Mouse (Mus musculus): Measurements from ENCODE around the gene D930048N14Rik.
"Not testable (repeated sequence)": the region's sequence is repeated elsewhere in the genome, so short reads cannot be mapped to it uniquely, and the experiment has no call there.

Gene D930048N14Rik

DNA sequence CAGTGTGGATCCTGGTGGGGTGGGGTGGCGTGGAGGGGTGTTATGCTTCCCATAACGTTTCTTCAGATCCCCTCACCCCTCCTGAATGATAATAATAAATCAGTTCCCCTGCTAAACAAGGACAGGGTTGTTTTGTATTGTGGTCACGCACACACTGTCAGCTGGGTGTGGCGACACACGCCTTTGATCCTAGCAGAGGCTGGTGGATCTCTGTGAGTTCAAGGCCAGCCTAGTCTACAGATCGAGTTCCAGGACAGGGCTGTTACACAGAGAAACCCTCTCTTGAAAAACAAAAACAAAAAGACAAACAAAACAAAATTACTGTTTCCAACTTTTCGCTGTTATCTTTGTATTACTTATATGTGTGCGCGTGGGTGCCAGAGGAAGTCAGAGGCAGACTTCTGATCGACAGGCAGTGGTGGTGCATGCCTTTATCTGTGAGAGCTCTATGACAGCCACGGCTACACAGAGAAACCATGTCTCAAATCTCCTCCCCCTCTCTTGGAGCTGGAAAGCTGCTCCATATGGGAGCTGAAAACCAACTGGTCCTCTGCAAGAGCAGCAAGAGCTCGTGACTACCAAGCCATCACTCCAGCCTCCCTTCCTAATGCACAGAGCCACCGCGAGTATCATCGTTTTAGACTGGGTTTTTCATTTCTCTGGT lies 21.0 kb upstream of the D930048N14Rik start:
- no peak for DNase-seq

DNA sequence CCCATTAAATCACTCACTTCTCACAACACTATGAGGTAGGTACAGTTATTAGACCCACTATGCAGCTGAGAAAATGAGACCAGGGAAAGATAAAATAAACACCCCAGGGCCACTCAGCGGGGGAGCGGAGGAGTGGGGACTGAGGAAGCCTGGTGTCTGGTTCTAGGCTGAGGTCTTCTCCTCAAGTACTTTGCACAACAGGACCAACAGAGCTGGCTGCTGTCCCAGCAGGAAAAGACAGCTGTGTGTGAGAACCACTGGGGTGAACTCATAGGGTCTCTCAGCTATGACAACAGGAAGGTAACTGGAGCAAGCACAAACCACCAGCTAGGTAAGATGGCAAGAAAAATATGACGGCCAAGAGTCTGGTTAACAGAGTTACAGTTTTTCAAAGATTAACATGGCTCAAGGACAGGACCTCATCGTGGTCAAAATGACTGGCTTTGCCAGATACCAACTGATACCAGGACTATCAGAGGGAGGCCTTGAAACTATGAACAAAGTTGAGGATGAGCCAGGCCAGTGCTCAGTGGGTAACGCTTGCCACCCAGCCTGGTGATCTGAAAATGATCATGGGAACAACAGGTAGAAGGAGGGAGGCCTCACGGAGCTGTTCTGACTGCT lies 18.5 kb upstream of the D930048N14Rik start:
- DNase-seq: no peak

DNA sequence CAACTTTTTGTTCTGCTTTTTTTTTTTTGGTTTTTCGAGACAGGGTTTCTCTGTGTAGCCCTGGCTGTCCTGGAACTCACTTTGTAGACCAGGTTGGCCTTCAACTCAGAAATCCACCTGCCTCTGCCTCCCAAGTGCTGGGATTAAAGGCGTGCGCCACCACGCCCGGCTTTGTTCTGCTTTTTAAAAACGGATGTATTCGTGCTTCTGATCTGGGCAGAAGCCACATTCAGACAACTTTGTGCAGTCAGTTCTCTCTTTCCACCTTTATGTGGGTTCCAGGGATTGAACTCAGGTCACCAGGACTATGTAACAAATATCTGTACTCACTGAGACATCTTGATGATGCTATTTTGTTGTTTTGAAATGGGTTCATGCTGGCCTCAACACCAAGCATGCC lies 17.6 kb upstream of the D930048N14Rik start:
- not testable (repeated sequence) for DNase-seq

DNA sequence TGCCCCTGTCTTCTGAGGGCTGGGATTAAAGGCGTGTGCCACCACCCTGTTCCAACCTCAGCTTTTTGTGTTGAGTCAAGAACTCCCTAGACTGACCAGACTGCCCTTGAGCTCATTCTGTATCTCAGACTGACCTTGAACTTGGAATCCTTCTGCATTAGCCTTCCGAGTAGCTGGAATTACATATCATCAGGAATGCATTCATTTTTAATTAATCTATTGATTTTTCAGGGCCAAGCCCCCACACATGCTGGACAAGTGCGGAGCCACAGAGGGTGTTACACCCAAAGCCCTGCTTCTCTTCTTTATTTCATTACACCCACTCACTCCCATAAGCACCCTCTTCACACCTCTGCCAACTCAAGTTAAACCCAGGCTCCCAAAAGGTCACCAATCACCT lies 17.0 kb upstream of the D930048N14Rik start:
- no peak for DNase-seq

DNA sequence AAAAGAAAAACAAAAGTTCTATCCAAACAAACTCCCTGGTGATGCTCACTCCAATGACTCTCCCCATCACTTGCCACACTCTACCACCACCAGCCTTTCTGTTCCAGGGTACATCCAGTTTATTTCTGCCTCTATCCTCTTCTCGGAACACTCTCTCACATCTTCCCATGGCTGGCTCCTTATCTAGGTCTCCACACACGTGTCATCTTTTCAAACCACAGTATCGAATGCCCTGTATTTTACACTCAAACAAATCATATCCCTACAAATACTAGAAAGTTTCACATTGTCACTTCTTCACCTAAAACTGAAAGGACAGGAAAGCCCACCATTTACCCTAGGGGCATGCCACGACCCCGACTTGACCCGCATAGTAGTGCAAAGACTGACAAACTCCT lies 15.6 kb upstream of the D930048N14Rik start:
- DNase-seq: no peak

DNA sequence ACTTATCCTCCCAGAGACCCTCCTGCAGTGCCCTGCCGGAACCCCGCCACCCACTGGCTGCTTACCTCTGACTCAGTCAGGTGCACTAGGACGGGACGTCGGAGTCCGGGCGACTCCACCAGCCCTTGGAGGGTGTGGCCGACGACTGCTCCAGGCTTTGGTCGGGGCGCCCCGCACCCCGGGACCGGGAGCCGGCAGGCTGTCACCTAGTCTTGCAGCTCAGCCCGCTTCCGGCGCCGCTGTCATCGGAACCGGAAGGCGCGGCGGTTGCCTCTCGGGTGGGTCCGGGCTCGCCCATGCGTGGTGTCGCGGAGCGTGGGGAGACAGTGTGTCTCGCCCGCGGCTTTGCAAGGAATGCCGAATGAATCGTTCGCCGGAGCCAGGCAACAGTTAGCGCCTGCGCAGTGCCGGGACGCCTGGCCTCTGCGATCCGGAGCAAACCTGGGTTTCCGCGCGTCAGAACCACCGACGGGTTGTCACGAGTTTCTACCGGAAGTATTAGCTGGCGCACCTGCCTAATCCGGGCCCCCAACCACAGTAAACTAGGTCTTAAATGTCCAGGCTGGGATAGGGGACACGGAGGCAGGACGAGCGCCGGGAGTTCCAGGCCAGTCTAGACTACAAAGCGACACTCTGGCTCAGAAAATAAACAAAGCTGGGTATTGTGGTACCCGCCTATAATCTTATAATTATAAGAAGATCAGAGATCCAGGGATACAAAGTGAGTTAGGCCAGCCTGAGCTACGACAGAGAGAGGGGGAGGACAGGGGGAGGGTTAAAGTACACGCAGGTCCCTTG lies 15.0 kb upstream of the D930048N14Rik start, which contains the start of gene Rmnd5b:
Rmnd5b (minus strand) TSS at position 372 of the 798 bp plus-strand sequence.
- peak; percentile 84 to 87 for DNase-seq

DNA sequence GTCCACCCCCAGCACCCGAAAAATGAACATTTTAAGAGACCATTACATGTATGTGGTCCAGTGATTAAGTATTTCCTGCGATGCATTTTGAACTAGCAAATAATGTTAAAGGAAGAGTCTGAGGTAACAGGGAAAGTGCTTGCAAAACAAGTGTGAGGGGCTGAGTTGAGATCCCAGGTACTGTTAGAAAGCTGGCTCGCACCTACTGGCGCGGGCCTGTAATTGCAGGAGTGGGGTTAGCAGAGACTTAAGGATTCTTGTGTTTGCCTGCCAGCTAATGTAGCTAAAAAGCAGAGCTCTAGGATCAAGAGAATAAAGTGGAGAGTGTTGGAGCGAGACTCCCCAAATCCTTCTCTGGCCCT lies 14.4 kb upstream of the D930048N14Rik start:
- DNase-seq: peak; percentile 78 to 84

DNA sequence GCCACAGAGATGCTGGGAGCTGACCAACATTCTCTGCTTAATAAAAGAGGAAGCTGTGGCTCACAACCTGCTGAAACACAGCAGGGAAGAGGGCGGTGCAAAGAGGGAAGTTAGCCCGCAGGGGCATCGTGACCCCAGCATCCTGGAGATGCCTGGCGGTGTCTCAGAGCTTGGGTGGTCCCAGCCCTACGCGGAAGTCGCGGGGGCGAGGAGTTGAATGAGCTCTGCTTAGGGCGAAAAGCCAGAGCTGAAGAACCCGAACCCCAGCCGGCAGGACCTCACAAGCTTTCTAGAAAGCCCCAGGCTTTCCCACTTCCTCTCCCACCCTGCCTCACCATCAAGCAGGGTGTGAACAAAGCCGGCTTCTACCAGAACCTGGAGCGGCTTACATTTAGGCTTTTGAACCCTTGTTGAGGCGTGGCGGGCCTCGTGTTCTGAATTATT lies 12.8 kb upstream of the D930048N14Rik start:
- peak; percentile 75 to 85 for DNase-seq

DNA sequence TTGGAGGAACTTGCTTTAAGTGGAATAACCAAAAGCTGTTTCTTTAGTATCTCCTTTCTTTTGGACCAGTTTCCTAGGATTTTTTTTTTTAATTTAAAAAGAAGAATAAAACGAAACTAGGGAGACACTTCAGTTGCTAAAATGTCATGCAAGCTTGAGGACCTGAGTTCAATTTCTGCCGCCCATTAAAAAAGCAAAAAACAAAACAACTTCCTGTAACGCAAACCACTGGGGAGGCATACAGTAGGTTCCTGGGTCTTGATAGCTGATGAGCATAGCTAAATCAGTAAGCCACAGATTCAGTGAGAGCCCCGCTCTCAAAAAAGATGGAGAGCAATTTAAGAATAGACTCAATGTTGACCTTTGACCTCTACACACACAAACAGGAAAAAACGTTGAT lies 12.3 kb upstream of the D930048N14Rik start:
- DNase-seq: no peak

DNA sequence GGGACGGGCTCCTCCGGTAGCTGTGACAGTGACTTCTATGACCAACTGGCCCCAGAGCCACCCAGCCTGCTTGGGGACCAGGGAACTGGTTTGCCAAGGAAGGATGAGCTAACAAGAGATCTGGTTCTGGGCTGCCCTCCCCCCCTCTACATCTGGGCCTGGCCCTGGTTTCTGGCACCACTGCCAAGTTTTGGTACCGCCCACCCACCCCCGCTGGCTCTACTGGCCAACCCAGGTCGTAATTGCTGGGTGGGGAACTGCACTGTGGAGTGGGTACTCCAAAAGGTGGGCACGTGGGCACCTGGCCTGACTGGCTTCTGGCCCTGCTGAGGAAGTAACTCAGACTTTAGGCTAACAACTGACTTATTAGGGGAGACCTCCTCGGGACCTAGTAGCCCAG lies 10.0 kb upstream of the D930048N14Rik start:
- DNase-seq: no peak

DNA sequence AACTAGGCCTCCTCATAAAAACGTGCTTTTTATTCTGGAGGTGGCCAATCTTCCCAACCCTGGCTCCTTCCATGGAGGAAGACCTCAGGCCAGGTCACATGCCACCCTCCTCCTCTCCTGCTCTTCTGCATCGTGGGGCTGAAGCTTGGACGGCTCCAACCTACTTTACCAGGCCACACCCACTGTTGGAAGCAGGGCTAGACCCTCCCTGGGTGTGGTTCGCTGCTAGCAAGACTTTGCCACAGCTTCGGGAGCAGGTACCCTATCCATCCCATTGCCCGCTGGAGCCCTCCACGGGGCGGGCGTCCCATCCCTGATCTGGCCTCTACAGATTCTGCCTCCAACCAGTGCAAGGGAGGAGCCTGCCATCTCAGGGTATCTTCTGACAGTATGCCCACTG lies 7.6 kb upstream of the D930048N14Rik start:
- DNase-seq: no peak

DNA sequence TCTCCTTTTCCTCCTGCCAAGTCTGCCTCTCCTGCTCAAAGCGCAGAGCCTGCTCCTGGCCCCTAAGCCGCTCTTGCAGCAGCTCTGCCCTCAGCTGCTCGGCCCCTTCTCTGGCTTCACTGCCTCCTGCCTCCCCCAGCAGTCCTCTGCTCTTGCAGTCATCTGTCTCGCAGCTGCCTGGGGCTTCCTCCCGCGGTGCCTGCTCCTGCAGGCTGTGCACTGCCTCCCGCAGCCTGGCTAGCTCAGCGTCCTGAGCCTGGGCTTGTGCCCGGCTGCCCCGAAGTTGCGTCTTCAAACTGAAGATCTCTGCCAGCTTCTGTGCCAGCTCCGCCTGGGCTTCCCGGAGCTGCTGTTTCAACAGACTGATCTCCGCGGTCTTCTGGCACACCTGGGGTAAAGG lies 7.0 kb upstream of the D930048N14Rik start:
- DNase-seq: peak; percentile 77 to 82

DNA sequence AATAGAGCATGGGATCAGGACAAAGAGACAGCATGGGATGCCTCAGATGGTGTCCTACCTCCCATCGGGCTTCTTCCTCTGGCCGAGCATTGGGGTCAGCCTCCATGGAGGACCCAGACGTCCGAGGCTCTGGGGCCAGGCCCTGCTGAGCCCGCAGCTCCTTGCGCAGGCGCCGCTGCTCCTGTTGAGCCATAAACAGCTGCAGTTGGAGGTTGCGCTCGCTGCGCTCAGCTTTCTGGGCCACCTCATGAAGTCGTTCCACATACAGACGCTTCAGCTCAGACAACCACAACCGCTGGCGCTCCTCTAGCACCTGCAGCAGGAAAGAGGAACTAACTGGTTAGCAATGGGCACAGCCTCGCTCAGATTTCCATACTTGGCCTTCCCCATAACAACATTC lies 6.5 kb upstream of the D930048N14Rik start:
- peak; percentile 78 to 90 for DNase-seq

DNA sequence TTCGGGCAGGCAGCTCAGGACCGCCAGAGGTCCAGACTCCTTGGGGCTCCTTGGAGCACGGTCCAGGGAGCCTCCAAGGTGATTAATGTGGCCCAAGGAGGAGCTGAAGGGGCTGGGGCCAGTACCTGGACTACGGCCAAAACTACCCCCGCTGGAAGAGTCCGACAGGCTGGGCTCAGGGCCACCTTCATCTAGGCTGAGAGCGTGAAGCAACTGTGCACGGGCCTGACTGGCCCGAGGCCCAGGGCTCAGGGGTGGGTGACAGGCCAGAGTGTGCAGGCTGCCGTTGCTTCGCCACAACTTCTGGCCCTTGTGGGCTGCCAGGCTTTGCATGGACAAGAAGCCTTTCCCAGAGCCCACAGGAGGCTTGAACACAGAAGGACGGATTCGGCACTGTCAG lies 5.5 kb upstream of the D930048N14Rik start:
- DNase-seq: no peak

DNA sequence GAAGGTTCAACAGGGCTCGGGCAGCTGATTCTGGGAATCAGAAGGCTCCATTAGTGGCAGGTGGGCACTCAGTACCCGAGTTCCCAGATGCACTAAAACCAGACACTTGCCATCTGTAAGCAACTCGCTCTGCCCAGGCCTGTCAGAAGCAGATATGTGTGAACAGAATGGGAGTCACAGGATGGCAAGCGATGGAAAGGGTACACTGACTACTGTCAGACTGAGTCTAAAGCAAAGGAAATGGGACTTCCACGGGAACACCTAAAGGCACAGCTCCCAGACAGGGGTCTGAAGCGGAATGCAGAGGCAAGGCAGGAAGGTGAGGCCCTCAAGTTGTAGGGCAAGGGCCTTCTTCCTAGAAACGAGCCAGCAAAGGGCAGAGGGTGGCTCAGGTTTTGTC lies 4.5 kb upstream of the D930048N14Rik start:
- DNase-seq: no peak

DNA sequence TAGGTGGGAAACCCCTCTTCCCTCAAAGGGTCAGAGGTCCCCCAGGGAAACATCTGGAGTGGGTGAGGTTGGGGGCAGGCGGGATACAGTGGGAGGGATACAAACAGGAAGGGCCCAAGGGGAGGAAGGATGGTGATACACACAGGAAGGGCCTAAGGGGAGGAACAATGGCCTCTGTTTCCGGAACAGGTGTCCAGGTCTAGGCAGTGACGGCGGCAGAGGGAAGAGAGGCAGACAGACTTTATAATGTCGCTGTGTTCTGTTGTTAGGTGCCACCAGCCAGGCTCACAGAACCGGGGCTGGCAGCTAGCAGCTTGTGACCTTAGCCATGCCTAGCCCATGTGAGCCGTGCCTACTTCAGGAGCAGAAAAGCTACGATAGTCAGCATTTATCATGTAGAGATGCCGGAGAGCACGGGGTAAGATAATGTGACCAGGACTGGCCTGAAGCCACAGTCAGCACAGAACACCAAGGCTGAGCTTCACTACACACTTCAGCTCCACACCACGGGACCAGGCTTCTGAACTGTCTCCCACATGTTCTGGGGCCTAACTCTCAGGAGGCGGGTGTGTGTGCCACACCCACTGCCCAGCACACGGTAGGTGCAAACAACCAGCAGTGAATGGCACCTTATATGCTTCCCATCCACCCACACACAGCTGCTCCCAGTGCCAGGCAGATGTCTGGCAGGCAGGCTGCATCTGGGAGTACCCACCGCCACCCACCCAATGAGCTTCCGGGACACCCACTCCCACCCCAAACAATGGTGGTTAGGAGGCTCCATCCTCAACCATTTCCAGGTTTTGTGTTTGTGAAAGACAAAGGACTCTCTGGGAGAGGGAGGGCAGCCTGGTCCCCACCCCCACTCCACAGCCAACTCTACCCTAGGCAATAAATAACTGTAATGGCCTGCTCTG lies 3.7 kb upstream of the D930048N14Rik start:
- DNase-seq: peak; percentile 24 to 59

DNA sequence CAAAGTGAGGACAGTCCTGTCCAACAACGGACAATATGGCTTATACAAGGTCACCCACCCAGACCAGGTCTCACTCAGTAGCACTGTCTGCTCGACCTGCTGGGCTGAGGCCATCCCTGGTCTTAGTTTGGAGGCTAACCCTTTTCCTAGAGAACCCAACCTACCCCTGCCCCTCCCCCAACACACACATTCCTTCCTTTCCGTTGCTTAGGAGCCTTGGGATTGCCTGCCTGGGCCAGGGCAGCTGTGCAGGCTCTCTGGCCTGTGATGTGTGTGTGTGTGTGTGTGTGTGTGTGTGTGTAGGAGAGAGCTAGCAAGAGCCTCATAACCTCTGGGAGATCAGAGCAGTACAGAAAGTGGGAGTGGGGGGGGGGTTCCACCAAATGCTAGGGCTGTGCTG lies 2.2 kb upstream of the D930048N14Rik start:
- DNase-seq: no peak

DNA sequence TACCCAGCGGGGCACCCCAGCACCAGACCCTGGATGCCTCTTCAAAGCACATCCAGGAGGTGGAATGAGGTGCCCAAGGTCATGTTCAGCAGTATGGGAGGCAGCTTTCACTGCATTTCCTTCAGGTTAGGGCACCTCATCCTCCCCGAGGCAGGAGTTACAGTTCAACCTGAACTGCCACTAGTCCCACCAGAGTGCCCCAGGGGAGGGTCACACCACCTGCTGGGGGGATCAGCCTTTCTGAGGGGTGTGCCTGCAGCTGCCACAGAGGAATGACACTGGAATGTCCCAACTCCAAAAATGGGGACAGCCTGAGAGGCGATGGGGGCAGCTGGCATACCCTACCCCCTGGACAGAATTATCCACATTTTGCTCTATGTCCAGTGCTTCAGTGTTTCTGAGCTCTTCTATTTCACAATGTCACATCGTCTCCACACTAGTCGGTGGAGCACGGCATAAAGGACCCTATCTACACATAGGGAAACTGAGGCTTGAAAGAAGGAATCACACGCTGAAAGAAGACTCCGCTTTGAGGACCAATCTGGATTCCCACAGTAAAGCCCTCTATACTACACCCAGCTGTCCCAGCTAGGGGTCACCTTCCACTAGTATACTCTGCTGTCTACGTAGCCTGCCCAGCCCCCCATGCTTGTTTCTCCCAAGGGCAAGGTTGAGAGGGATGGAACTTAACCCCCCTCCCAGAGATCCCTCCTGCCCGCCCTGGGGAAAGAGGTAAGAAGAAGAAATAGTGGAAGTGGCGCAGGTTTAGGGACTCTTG lies 1.5 kb upstream of the D930048N14Rik start:
- no peak for DNase-seq

DNA sequence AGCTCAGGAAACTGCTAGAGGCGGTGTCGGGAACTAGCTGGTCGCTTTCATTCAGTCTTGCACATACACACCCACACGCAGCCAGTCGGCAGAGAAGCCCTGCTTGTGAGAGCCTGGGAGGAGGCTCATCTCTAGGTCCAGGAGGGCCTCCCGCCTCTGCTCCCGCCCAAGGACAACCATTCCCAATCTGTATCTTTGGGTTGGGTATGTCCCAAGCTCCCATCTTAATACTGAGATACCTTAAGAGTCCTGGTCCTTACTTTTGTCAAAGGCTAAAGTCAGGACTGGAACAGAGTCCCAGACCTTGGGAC lies 910 bp upstream of the D930048N14Rik start:
- peak; percentile 37 to 46 for DNase-seq

DNA sequence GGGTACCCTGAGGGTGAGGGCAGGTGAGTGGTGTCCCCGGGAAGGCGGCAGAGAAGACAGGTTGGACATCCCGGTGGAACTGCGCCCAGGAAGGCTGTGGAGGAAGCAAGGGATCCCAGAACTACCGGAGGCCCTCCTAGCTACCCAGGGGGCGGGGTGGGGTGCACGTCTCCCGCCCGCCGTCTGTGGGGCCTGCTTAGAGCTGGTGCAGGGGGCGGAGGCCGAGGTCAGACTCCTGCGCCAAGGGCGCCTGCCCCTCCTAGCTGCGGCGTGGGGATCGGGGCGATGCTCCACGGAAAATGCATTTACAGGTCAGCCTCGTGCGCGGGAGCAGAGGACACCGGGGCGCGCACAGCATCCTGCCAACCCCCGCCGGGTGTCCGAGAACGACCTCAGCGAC lies 493 bp upstream of the D930048N14Rik start:
- peak; percentile 52 to 70 for DNase-seq

DNA sequence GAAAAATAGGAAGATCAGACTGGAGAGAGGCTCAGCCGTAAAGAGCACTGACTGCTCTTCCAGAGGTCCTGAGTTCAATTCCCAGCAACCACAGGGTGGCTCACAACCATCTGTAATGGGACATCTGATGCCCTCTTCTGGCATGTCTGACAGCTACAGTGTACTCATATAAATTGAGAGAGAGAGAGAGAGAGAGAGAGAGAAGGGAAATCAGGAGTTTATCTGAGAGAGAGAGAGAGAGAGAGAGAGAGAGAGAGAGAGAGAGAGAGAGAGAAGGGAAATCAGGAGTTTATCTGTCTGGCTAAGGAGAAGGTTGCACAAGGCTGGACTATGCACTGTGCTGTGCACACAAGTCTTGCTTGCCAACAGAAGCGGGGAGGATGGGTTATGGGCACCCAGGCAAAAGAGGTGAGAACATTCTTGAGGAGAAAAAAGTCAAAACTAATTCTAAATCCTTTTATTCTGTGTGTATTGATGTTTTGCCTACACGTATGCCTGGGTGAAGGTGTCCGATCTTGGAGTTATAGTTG lies 2.2 kb downstream of the D930048N14Rik start:
- DNase-seq: no peak

DNA sequence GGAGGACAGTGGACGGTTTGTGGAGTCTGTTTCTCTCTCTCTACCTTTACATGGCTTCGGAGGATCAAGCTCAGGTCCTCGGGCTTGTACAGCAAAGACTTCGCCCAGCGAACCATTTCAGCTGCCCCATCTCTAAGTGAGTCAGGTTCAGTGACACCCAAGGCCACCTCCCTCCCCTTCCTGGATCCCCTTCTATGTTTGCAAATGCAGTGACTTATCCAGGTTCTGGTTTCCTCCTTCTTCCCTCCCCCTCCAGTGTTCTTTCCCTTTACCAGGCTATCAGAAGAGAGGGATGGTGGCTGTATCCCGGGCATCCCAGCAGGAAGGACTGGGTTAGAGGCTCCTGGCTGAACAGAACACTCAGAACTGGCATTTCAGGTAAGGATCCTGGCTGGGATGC lies 3.0 kb downstream of the D930048N14Rik start:
- no peak for DNase-seq
